ENCODE assay signal across 16 mouse cellular contexts in the genomic region with DNA sequence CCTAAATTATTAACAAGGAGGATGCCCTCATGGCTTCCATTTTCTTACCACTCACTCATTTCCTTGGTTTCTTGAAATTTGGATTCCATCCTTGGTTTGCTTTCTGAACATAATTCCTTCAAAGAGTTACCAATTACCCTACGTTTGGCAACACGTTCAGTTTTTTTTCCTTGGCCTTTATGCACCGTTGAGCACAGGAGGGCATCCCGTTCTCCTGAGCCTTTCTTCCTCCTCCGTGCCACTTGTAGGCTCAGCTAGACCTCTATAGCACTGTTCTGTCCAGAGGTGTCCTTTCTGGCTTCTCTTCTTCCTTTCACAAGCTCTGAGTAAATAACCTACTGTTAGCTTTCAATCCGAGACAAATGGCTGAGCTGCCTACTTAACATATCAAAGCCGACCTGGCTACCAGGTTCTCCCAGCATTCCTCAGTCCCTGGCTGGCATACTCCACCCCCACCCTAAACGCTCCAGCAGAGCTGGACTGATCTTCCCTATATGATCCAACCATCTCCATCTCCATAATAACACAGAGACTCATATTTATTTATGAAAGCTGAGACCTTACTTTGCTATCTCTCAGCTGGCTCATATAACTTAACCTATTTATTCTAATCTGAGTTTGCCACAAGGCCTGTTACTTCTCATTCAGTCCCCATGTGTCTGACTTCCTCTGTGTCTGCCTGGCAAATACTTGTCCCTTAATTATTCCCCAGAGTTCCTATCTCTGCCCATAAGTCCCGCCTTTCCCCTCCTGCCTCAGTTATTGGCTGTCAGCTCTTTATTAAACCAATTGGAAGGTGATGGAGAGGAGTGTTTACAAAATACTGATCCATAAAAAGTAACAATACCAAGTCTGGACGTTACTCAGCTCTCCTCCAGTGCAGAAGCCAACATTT. TPM values are rescaled to one million over a fixed set of nuclear protein-coding genes. Genes with fewer than 3 reads are reported as not detected.
DNase-seq lines count a peak whose midpoint lies in the region; ATAC-seq and TF ChIP-seq lines count a peak whose summit lies in the region.
"Had no signal": no experiment of that assay in that cellular context is flagged by ENCODE, and none has a peak within 500 bp of the region (broad histone marks: within the 10 kb centered on the region; RNA-seq: fewer than 3 reads in every experiment).

No protein-coding gene starts in this region.

- DNase-seq in hindbrain, embryonic 14.5 days (ENCODE audit: low spot score): no peak
- no peak for DNase-seq in Patski (ENCODE audit: low read depth, low spot score)
- DNase-seq in kidney, adult 9 months: peak; percentile 91
- no peak for DNase-seq in frontal cortex, postnatal 10 days (ENCODE audit: low spot score in 2 of 2)
- DNase-seq in right cerebral cortex, postnatal 14 days: no peak
- DNase-seq in ovary, adult 18-20 months (ENCODE audit: low spot score): no peak
- DNase-seq: adrenal gland, postnatal 14 days; cerebellum, postnatal 25 days; spleen, adult 18-20 months; thymus, postnatal 36 days had no signal

- CTCF ChIA-PET in Patski (lab: Charles Lee): interaction anchor here (1.1 to 1.5 kb wide), 5 partner anchors 9 to 15 kb away, joined by 3 to 5 read pairs (median 3); no protein-coding TSS in a partner anchor

- H3K4me2 ChIP-seq in hindbrain, embryonic 13.5 days: 0 out of 2 replicates have a peak overlapping the region, but pooled peaks have one; percentile 11
- H3K4me2 ChIP-seq in hindbrain, embryonic 14.5 days (replicated peaks): no peak overlapping the region
- no peak overlapping the region for H3K4me2 ChIP-seq in midbrain, embryonic 13.5 days (replicated peaks)
- H3K4me2 ChIP-seq: hindbrain, embryonic 15.5 days; liver, embryonic 11.5 days; lung, embryonic 15.5 days had no signal

- WGBS in hindbrain, embryonic 13.5 days: 14% methylated on average over 10 of the region's 10 CpGs
- 21% methylated on average over 10 of the region's 10 CpGs for WGBS in hindbrain, embryonic 14.5 days
- 20% methylated on average over 10 of the region's 10 CpGs for WGBS in midbrain, embryonic 13.5 days

- H3K27ac ChIP-seq in hindbrain, embryonic 13.5 days: no peak overlapping the region
- H3K27ac ChIP-seq in hindbrain, embryonic 14.5 days: no peak overlapping the region
- H3K27ac ChIP-seq in midbrain, embryonic 13.5 days: no peak overlapping the region
- H3K27ac ChIP-seq: embryonic facial prominence, embryonic 10.5 days; hindbrain, embryonic 15.5 days; lung, embryonic 15.5 days had no signal

- no peak for TF ChIP-seq CTCF in Patski (IDR thresholded peaks at IDR 0.05)

- no peak overlapping the region for H3K9ac ChIP-seq in hindbrain, embryonic 13.5 days
- no peak overlapping the region for H3K9ac ChIP-seq in hindbrain, embryonic 14.5 days
- H3K9ac ChIP-seq in midbrain, embryonic 13.5 days (replicated peaks): no peak overlapping the region
- H3K9ac ChIP-seq: hindbrain, embryonic 15.5 days; lung, embryonic 15.5 days had no signal

- peaks cover 11% of the 10 kb centered on the region; the same call in 1 of the 2 replicates for H3K4me1 ChIP-seq in hindbrain, embryonic 13.5 days (replicated peaks)
- no peaks in the 10 kb centered on the region for H3K4me1 ChIP-seq in hindbrain, embryonic 14.5 days (replicated peaks; ENCODE audit: control insufficient read depth, insufficient read depth, low read length)
- peaks cover 13% of the 10 kb centered on the region for H3K4me1 ChIP-seq in midbrain, embryonic 13.5 days (replicated peaks)
- H3K4me1 ChIP-seq: hindbrain, embryonic 15.5 days; lung, embryonic 15.5 days had no signal

- no peak overlapping the region for H3K4me3 ChIP-seq in hindbrain, embryonic 13.5 days
- no peak overlapping the region for H3K4me3 ChIP-seq in hindbrain, embryonic 14.5 days (replicated peaks; ENCODE audit: low read length)
- H3K4me3 ChIP-seq in midbrain, embryonic 13.5 days (replicated peaks): no peak overlapping the region
- H3K4me3 ChIP-seq: embryonic facial prominence, embryonic 10.5 days; hindbrain, embryonic 15.5 days; lung, embryonic 15.5 days had no signal

- H3K9me3 ChIP-seq in hindbrain, embryonic 13.5 days: peaks cover 5% of the 10 kb centered on the region; the same call in 1 of the 2 replicates
- peaks cover 12% of the 10 kb centered on the region; the same call in 1 of the 2 replicates for H3K9me3 ChIP-seq in hindbrain, embryonic 14.5 days (ENCODE audit: control insufficient read depth, low read length)
- H3K9me3 ChIP-seq in midbrain, embryonic 13.5 days: peaks cover 5% of the 10 kb centered on the region; the same call in 1 of the 2 replicates
- H3K9me3 ChIP-seq: embryonic facial prominence, embryonic 10.5 days; lung, embryonic 15.5 days had no signal

- peaks cover 14% of the 10 kb centered on the region; the same call in 1 of the 2 replicates for H3K36me3 ChIP-seq in hindbrain, embryonic 13.5 days
- no peaks in the 10 kb centered on the region for H3K36me3 ChIP-seq in hindbrain, embryonic 14.5 days (replicated peaks; ENCODE audit: control insufficient read depth, insufficient read depth)
- peaks cover 3% of the 10 kb centered on the region; the same call in 1 of the 2 replicates for H3K36me3 ChIP-seq in midbrain, embryonic 13.5 days
- H3K36me3 ChIP-seq: embryonic facial prominence, embryonic 10.5 days; hindbrain, embryonic 15.5 days; lung, embryonic 15.5 days had no signal

- POLR2A ChIA-PET in Patski (lab: Charles Lee): interaction anchor here (0.6 kb wide), 1 partner anchor 10 kb away, joined by 4 read pairs; no protein-coding TSS in a partner anchor

- in situ Hi-C loops in Patski (cut with MboI; ENCODE audit: low pct_unique_long_range_greater_than_20kb): no loop called here

- no peaks in the 10 kb centered on the region for H3K27me3 ChIP-seq in hindbrain, embryonic 13.5 days
- H3K27me3 ChIP-seq in hindbrain, embryonic 14.5 days (ENCODE audit: control insufficient read depth, insufficient read depth, low read length): no peaks in the 10 kb centered on the region
- H3K27me3 ChIP-seq in Patski: no peaks in the 10 kb centered on the region
- H3K27me3 ChIP-seq in midbrain, embryonic 13.5 days: no peaks in the 10 kb centered on the region
- H3K27me3 ChIP-seq: hindbrain, embryonic 15.5 days; lung, embryonic 15.5 days had no signal

- 0 out of 2 replicates have a peak, but pooled peaks have one; percentile 54 for ATAC-seq in hindbrain, embryonic 13.5 days (ENCODE audit: low FRiP score)
- ATAC-seq in hindbrain, embryonic 14.5 days (ENCODE audit: low FRiP score): no peak
- ATAC-seq in Patski: peak; percentile 47
- peak; percentile 68 for ATAC-seq in midbrain, embryonic 13.5 days

RNA-seq across cellular contexts. Expression of gene Itgav, which starts 31.3 kb away (rescaled TPM):
- polyA plus RNA-seq in hindbrain, embryonic 13.5 days (2015; fragmentation: Nextera tagmentation; extraction: Ambion mirVana): 20.1 and 27.2 TPM in 2 replicates
- 35.3 and 36.7 TPM in 2 replicates for polyA plus RNA-seq in hindbrain, embryonic 14.5 days (2014; fragmentation: Nextera tagmentation; extraction: Ambion mirVana)
- polyA plus RNA-seq in Patski (2021): 374 TPM
- polyA plus RNA-seq in midbrain, embryonic 13.5 days (2015; fragmentation: Nextera tagmentation; extraction: Ambion mirVana): 19.7 and 23.0 TPM in 2 replicates

RNA-seq across cellular contexts. Expression of gene Zc3h15, which starts 48.7 kb away (rescaled TPM):
- polyA plus RNA-seq in hindbrain, embryonic 13.5 days (2015; fragmentation: Nextera tagmentation; extraction: Ambion mirVana): 210 and 215 TPM in 2 replicates
- 159 and 168 TPM in 2 replicates for polyA plus RNA-seq in hindbrain, embryonic 14.5 days (2014; fragmentation: Nextera tagmentation; extraction: Ambion mirVana)
- polyA plus RNA-seq in Patski (2021): 85.5 TPM
- polyA plus RNA-seq in midbrain, embryonic 13.5 days (2015; fragmentation: Nextera tagmentation; extraction: Ambion mirVana): 191 and 224 TPM in 2 replicates
